Mouse (Mus musculus): ENCODE measurements around the gene Rnf115.
"Not testable (repeated sequence)": the region's sequence is repeated elsewhere in the genome, so short reads cannot be mapped to it uniquely, and the experiment has no call there.

The Rnf115 gene

GRCm38 (mm10) chr3:96708684-96709064, 18.8 kb upstream of the Rnf115 start:
- no peak for DNase-seq

DNA sequence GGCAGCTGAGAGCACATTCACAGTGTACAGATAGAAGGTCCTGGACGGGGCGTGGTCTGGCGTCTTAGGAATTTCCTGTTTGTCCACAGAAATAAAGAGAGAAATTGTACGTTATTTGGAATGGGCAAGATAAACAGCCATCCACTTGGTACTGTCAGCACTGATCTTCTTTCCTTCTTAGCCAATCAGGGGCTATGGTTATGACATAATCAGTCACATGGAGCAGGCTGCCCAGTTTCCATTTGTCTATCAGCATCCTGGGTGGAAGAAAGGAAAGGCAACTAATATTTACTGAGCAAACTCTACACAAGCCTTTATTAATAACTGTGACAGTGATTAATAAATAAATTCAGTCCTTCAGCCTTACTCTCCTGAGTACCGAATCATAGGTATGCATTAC, 13.2 kb upstream of the Rnf115 start:
- no peak for DNase-seq

DNA sequence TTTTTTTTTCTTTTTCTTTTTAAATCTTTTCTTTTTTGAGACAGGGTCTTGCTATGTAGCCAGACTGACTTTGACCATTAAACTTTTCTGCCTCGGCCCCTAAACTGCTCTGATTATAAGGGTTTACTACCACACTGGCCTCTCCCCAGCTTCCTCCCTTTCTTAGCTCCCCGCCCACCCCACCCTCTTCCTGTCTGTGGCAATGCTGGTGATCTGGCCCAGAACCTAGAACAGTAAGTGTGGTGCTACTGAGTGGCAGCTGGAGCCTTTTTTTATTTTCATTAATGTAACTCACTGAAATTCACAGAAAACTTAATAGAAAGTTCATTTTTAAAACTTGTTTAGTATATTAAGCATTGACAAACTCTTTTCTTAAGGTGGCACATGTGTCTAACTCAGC, 11.6 kb upstream of the Rnf115 start:
- DNase-seq, result no peak

GRCm38 (mm10) chr3:96719173-96719572, 8.3 kb upstream of the Rnf115 start:
- no peak for DNase-seq

GRCm38 (mm10) chr3:96727828-96728633, 567 bp downstream of the Rnf115 start:
- DNase-seq, result no peak

DNA sequence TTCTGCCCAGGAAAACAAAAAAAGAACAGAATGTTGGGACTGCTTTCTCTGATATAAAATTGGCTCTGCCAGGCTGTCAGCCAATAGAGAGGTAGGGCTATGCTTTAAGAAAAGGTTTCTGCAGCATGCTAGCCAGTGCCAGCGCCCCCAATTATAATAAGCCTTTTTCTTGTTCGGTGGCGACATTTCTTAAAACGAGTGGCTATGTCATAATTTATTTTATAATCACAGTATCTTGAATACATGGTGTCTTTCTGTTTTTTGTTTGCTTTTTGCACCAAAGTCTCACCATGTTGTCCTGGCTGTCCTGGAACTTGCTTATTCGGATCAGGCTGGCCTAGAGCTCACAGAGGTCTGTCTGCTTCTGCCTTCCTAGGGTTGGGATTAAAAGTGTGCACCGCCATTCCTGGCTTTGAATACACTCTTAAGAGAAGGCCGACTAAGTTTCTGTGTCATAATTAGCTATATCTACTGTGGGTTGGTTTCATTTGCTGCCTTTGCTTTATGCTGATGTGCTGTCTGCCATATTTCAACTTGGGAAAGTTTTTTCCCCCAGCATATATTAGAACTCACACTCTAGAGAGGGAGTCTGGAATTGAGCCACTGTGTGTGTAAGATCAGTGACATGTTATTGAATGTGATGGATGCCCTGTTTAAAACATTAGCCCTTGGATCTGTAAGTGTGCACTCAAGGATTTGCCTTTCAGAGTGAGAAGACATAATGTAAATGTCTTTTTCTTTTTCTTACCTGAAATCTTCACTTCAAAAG, 1.4 kb downstream of the Rnf115 start:
- no peak for DNase-seq

GRCm38 (mm10) chr3:96729403-96729784, 1.9 kb downstream of the Rnf115 start:
- DNase-seq, result no peak

DNA sequence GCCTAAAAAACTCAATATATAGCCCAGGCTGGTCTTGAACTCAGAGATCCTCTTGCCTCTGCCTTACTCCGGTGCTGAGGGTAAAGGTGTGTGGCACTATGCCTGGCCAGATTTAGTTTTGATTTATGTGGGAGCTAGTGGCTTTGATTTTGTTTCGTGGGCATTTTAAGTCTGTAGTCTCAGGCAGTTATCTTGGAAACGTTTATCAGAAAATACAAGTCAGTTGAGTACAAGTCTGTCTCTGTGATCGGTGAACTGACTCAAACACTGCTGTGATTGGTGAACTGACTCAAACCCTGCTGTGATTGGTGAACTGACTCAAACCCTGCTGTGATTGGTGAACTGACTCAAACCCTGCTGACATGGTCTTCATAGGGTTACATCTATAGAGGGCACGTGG, 3.3 kb downstream of the Rnf115 start:
- DNase-seq, result no peak

- DNase-seq, result no peak
Observed at GRCm38 (mm10) chr3:96733984-96734383, 6.5 kb downstream of the Rnf115 start.

DNA sequence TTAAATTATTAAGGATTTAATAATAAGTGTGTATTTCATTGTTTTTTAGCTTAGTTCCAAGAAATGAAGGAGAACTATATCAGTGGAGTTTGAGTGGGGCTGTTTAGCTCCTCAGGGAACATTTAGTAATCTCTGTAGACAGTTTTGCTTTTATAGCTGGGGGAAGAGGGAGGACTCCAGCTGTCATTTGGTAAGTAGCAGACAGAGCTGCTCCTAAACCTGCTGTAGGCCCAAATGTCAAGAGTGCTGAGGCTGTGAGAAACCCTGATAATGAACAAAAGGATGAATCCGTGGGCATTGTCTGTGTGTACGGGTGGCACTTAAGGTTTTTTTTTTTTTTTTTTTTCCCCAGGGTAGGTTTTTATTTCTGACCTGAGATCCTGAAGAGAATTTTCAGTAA, 7.7 kb downstream of the Rnf115 start:
- DNase-seq, result no peak

- no peak for DNase-seq
Observed at GRCm38 (mm10) chr3:96737013-96737740, 9.7 kb downstream of the Rnf115 start.

DNA sequence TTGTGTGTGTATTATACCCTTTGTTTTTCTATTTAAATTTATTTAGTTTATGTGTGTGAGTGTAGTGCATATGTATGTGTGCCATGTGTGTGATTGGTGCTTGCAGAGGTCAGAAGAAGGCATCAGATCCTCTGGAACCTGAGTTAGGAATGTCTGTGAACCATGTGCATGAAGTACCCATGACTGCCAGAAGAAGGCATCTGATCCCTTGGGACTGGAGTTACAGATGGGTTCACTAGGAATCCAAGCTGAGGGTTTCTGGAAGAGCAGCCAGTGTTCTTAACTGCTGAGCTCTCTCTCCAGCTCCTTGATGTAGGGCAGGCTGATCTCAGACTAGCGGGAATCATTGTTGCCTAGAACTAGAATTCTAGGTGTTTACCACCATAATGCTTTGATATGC, 10.5 kb downstream of the Rnf115 start:
- no peak for DNase-seq

DNA sequence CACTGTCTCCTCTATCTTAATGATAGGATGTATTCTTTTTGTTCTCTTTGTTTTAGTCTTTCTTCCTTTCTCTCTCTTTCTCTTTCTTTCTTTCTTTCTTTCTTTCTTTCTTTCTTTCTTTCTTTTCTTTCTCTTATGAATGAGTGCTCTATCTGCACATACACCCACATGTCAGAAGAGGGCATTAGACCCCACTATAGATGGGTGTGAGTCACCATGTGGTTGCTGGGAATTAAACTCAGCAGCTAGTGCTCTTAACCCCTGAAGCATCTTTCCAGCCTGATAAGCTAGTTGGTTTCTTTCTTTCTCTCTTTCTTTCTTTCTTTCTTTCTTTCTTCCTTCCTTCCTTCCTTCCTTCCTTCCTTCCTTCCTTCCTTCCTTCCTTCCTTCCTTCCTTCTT, 12.8 kb downstream of the Rnf115 start:
- DNase-seq, result not testable (repeated sequence)

GRCm38 (mm10) chr3:96744348-96744747, 16.9 kb downstream of the Rnf115 start:
- no peak for DNase-seq

DNA sequence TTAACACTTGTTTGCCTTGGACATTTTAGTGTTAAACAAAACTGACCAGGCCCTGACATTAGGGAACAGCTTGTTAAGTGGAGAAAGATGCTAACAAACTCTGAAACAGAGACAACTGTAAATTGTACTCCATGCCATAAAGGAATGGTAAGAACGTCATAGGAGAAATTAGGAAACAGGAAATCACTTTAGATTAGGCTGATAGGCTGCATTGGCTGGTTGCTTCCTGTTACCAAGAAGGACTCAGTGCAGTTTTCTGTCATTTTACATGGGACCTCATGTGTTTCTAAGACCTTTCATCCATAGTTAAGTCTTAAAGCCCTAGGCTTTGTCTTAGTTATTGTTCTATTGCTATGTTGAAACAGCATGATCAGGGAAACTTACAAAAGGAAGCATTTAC, 19.4 kb downstream of the Rnf115 start:
- no peak for DNase-seq

DNA sequence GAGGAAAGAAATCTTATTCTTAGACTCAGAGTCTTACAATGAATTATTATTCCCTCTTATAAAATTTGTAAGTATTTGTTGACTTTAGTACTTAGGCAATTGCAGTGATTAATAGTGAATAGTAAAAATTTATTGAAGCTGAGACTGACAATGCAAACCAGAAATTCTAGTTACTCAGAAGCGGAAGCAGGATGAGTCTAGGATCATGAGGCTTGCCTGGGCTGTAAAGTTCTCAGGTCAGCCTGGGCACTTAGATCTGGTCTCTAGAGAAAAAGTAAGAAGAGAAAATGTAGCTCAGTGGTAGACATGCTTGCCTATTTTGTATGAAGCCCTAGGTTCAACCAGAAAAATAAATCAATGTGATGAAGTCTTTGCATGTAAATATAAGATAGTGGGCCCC, 28.5 kb downstream of the Rnf115 start:
- no peak for DNase-seq

DNA sequence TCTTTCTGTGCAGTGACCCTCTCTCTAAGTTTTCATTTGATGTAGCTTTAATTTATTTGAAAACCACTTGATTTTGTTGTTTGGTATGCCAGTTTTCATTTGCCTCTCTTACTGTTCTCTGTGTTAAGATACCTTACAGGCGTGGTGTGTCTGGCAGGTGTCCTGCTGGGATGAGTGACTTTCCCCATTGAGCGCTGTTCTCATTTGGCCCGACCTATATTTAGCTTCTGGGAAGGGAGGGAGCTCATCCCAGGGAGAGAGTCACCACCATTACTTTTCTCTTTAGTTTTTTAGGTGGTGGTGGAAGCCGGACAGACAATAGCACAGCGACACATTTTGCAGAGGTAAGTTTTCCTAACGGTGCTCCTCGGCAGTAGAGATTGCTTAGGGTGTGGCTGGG, 30.2 kb downstream of the Rnf115 start:
- no peak for DNase-seq

- DNase-seq, result no peak
Observed at GRCm38 (mm10) chr3:96759695-96760094, 32.2 kb downstream of the Rnf115 start.

DNA sequence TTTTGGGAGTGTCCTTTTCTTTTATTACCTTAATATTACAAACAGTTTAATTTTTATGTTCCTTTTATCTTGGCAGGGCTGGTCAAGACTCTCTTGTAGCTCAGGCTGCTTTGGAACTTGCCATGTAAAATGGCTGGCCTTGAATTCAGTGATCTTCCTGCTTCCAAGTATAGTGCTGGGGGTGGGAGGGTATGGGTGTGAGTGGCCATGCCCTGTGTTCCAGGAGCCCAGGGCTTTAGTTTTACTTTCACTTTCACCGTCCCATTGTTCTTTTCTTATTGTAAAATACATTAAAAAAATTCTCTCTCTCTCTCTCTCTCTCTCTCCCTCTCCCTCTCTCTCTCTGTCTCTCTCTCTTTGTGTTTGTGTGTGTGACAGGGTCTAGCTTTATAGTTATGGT, 37.1 kb downstream of the Rnf115 start:
- DNase-seq, result no peak

GRCm38 (mm10) chr3:96769971-96770370, 42.5 kb downstream of the Rnf115 start:
- DNase-seq, result no peak

DNA sequence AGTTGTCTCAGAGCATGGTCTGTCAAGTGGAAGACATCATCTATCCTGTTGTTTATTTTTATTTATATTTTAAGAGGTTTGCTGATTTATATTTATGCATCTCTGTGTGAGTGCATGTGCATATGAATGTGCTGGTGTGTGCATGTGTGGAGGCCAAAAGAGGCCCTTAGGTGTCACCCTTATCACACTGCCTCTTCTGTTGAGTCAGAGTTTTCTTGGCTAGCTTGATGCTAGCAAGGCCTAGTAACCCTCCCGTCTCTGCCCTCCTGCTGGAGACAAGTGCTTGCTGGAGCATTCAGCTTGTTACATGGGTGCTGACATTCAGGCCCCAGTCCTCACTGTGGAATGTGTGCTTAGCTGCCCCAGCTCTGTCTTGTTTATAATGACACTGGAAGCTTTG, 45.5 kb downstream of the Rnf115 start:
- no peak for DNase-seq

DNA sequence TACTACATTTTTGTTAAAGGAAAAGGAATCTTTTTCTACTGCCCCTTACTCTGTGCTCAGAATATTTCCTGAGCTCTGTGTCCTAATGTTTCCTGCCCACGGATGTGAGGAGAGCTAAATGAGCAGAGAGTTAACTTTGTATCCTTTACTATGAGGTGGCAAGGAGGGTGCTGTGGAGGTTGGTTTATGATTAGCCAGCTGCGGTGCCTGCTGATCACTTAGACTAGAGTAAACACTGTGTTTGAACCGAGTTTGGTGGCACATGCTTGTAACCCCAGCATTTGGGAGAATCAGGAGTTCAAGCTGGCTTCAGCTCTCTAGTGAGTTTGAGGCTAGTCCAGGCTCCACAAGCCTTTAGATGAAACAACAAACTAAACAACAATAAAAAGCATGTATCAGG, 49.7 kb downstream of the Rnf115 start:
- DNase-seq, result no peak

DNA sequence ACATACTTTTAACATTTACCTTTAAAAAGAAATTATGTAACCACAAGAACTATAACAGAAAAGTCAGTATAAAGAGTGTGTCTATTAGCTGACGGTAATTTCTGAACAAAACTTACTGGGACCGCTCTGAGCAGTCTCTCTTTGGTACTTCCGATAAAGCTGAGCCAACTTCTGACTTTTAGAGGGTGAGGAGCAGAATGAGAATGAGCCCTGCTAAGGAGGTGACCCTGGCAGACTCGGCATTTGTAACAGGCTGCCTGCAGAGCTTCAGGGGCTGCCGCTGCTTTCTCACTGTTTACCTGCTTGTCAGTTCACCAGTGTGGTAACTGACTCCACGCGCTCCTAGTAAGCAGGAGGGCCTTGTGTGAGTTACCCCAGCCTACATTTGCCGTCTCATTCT, 54.8 kb downstream of the Rnf115 start:
- no peak for DNase-seq

DNA sequence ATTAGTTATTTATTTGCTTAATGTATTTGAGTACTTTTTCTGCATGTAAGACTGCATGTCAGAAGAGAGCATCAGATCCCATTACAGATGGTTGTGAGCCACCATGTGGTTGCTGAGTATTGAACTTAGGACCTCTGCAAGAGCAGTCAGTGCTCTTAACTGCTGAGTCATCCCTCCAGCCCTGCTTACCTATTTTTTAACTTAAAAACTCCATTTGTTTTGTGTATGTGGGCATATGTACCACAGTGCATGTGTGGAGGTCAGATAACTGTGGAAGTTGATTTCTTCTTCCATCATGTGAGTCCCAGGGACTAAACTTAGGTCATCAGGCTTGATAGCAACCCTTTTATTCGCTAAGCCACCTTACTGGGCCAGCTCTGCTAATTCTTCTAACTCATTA, 60.3 kb downstream of the Rnf115 start:
- DNase-seq, result no peak

All from spleen, adult 18-20 months (tissue).